Mouse (Mus musculus) megakaryocyte, embryonic 14.5 days (primary cell): ENCODE measurements around the gene Calhm6.

Experiments
- FLI1 ChIP-seq: IDR thresholded peaks from 2 replicates; pipeline ENCODE4 v1.6.1; 2012; ENCODE audit warnings: low read length, inconsistent platforms, mixed read lengths
- GATA1 ChIP-seq: IDR thresholded peaks from 3 replicates; pipeline ENCODE4 v1.6.1; 2012; ENCODE audit warnings: mixed read lengths, low read length, inconsistent platforms, borderline replicate concordance

DNA sequence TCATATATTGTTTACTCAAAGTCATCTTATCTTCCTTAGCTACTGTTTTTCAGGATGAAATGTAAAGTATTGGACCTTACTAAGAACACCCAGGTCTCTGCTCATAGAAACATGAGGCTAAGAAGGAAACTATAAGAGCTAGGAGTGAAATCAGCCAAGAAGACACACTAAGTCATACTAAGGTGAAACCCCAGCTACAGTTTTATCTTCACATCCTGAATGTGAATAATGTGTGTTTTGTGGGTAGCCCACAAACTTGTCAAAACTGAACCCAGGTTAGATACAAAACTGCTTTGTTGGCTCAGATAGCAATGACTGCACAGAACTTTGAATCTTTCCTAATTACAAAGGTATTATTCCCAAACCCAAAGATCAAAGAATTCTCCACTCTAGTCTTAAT, 10.0 kb downstream of the Calhm6 start:
- TF ChIP-seq GATA1 (no peak), FLI1 (no peak)
